Mouse (Mus musculus): Measurements from ENCODE around the gene Cox7b2. TPM values are rescaled to one million over a fixed set of nuclear protein-coding genes. Genes with fewer than 3 reads are reported as not detected.

The Cox7b2 gene
- not detected for polyA plus RNA-seq (2014; fragmentation: Illumina TruSeq; extraction: RNeasy Lipid Tissue Mini Kit (QIAGEN cat#74804); ENCODE audit: low replicate concordance)

DNA sequence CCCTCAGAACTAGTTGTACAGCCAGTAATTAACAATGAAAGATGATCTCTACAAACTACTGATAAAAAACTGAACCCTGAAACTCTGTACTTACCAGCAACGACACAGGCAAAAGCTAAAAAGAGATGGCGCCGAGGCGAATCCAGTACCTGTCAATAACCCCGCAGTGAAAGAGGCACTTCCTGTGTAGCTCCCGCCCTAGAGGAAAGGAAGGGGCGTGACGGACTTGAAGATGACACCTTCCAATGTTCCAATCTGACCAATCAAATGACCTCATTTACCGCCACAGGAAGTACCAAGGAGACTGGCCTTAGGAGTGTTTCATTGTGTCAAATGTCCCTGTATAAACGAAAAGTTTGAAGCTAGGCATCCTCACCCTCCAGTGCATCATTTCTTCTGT, at the start of gene Cox7b2:
Cox7b2 (minus strand) TSS at position 127 of the 400 bp plus-strand sequence.

Other genes starting within 250 kb of the Cox7b2 start
- gene Gabrb1, start 109.9 kb upstream of the Cox7b2 start, polyA plus RNA-seq (2014; fragmentation: Illumina TruSeq; extraction: RNeasy Lipid Tissue Mini Kit (QIAGEN cat#74804); ENCODE audit: low replicate concordance) = 0.04 TPM
- gene Gabra4, start 110.1 kb upstream of the Cox7b2 start, polyA plus RNA-seq (2014; fragmentation: Illumina TruSeq; extraction: RNeasy Lipid Tissue Mini Kit (QIAGEN cat#74804); ENCODE audit: low replicate concordance) = 1.0 TPM

Measured in small intestine, adult 10 weeks (tissue).